Mouse (Mus musculus) forelimb bud, embryonic 11.5 days (tissue): ENCODE data around the gene Majin.
A peak's percentile ranks its signal among the peaks of the same experiment; 100 is the strongest.

ENCODE experiments used
- DNase-seq: peaks from one replicate; pipeline ENCODE4 v3.0.0-alpha.2; 2012; ENCODE audit warnings: low read depth, low spot score

Gene Majin

GRCm38 (mm10) chr19:6262839-6263433, 78.7 kb downstream of the Majin start:
- no peak for DNase-seq

GRCm38 (mm10) chr19:6264200-6264599, 80.0 kb downstream of the Majin start:
- DNase-seq: no peak

GRCm38 (mm10) chr19:6264945-6265344, 80.8 kb downstream of the Majin start:
- DNase-seq: no peak

- no peak for DNase-seq
Measured at GRCm38 (mm10) chr19:6265727-6266182, 81.6 kb downstream of the Majin start.

GRCm38 (mm10) chr19:6267306-6268169, 83.3 kb downstream of the Majin start:
- DNase-seq: no peak

- DNase-seq: peak; percentile 91
Measured at GRCm38 (mm10) chr19:6268170-6268528, 84.0 kb downstream of the Majin start.

- DNase-seq: no peak
Measured at GRCm38 (mm10) chr19:6268670-6269132, 84.5 kb downstream of the Majin start.

- no peak for DNase-seq
Measured at GRCm38 (mm10) chr19:6269798-6270475, 85.7 kb downstream of the Majin start.

GRCm38 (mm10) chr19:6270661-6271060, 86.5 kb downstream of the Majin start:
- DNase-seq: no peak

GRCm38 (mm10) chr19:6271206-6271605, 87.0 kb downstream of the Majin start:
- no peak for DNase-seq

- DNase-seq: no peak
Measured at GRCm38 (mm10) chr19:6272053-6272452, 87.9 kb downstream of the Majin start.

- no peak for DNase-seq
Measured at GRCm38 (mm10) chr19:6272738-6273137, 88.5 kb downstream of the Majin start.

- no peak for DNase-seq
Measured at GRCm38 (mm10) chr19:6273592-6273991, 89.4 kb downstream of the Majin start.
